Mouse (Mus musculus) neural tube, embryonic 14.5 days (tissue): Measurements from ENCODE around the gene Ddah1. TPM values are rescaled to one million over a fixed set of nuclear protein-coding genes. Genes with fewer than 3 reads are reported as not detected.

Source experiments
- ATAC-seq: fragments of 200-750 bp; cut with Nextera tagmentation; 2 replicates; pipeline ENCODE4 v1.8.0; 2017; ENCODE audit warnings: low read depth, mild to moderate bottlenecking, moderate TSS enrichment, moderate library complexity
- H3K27ac ChIP-seq: fragments of 300-500 bp; sonication (generic); 2 replicates; pipeline ENCODE4 v1.5.1; 2014; ENCODE audit warnings: low read depth, mild to moderate bottlenecking, control low read depth, low read length, moderate library complexity, mixed read lengths
- H3K27me3 ChIP-seq: fragments of 300-500 bp; sonication (generic); 2 replicates; pipeline ENCODE4 v1.6.1; 2014; ENCODE audit warnings: low read length; ENCODE audit not compliant: control insufficient read depth, insufficient read depth
- H3K36me3 ChIP-seq: fragments of 300-500 bp; sonication (generic); 2 replicates; pipeline ENCODE4 v1.6.1; 2014; ENCODE audit warnings: low read length, mixed read lengths; ENCODE audit not compliant: control insufficient read depth, insufficient read depth
- H3K4me1 ChIP-seq: fragments of 300-500 bp; sonication (generic); 2 replicates; pipeline ENCODE4 v1.6.1; 2014; ENCODE audit warnings: low read length; ENCODE audit not compliant: control insufficient read depth, insufficient read depth
- H3K4me2 ChIP-seq: fragments of 300-500 bp; sonication (generic); 2 replicates; pipeline ENCODE4 v1.6.1; 2014; ENCODE audit warnings: mild to moderate bottlenecking, low read depth, low read length, control low read depth
- H3K4me3 ChIP-seq: fragments of 300-500 bp; sonication (generic); 2 replicates; pipeline ENCODE4 v1.5.1; 2014; ENCODE audit warnings: low read depth, low read length, control low read depth, mixed read lengths
- H3K9ac ChIP-seq: fragments of 300-500 bp; sonication (generic); replicated peaks from 2 replicates; pipeline ENCODE4 v1.6.1; 2014; ENCODE audit warnings: low read depth, mild to moderate bottlenecking, control low read depth, low read length, mixed read lengths
- H3K9me3 ChIP-seq: fragments of 300-500 bp; sonication (generic); 2 replicates; pipeline ENCODE4 v1.6.1; 2016; ENCODE audit warnings: low read length; ENCODE audit not compliant: control insufficient read depth
- WGBS: fragments of 180-500 bp; shearing (Covaris S2); extraction: QIAGEN DNeasy Blood & Tissue Kit; methylation state at CpG from one replicate; pipeline ENCODE4 v1.1.7; 2014; 5-methylcytosine and 5-hydroxymethylcytosine counted together
- polyA plus RNA-seq: library from polyadenylated mRNA; unstranded; fragments of >200 nt; fragmentation: Nextera tagmentation; extraction: Ambion mirVana; gene quantifications from 2 replicates; pipeline ENCODE4 v1.2.1, GENCODE M21; 2014

The Ddah1 gene
- polyA plus RNA-seq, 1 experiment from 2014 or later, result 98.8 TPM

DNA sequence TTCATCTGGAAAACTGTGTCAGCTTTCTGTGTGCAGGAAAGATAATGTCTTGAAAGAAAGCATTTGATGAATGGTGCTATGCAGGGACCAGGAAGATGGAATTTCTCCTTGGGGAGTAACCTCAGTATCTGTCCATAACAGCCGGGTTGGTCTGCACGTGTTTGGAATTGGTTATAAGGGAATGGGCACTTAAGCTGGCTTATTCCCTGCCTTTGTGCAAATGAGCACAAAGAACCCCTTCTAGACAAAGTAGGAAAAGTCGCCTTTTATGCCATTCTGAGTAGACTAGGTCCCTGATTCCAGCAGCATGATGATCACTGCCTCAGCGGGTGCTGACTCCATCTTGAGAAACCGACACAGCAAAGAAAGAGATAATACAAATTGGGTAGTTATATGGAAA is 96.0 kb downstream of the Ddah1 start:
- Histone ChIP-seq H3K4me2 (no peak overlapping the region), H3K9ac (no peak overlapping the region), H3K9me3 (no peaks in the 10 kb centered on the region), H3K27ac (peak overlapping the region; percentile 46), H3K27me3 (no peaks in the 10 kb centered on the region), H3K4me1 (0 out of 2 replicates have a peak, but pooled peaks cover 2% of the 10 kb centered on the region), H3K36me3 (no peaks in the 10 kb centered on the region), H3K4me3 (no peak overlapping the region)
- peak; percentile 57; the same call in 1 of the 2 replicates for ATAC-seq
- 44% methylated on average over 5 of the region's 5 CpGs for WGBS

DNA sequence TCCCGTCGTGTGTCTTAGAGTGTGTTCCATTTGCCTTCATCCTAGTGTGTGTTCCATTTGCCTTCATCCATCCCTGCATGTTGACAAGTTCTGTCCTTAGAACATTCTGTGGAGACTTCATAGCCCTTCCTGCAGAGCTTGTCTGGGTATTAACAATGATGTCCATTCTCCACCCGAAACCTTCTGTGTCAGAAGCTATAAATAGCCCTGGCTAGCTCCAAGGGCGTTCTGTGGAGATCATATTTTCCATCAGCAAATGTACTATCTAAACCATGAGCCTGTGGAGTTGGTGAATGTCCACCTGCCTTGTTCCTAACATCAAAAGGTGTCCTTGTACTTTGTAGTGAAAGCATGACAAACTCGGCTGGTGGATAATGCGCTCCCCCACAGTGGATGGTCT is 96.8 kb downstream of the Ddah1 start:
- Histone ChIP-seq H3K4me2 (no peak overlapping the region), H3K36me3 (no peaks in the 10 kb centered on the region), H3K27me3 (no peaks in the 10 kb centered on the region), H3K27ac (0 out of 2 replicates have a peak overlapping the region, but pooled peaks have one; percentile 46), H3K4me3 (no peak overlapping the region), H3K9me3 (no peaks in the 10 kb centered on the region), H3K4me1 (0 out of 2 replicates have a peak, but pooled peaks cover 2% of the 10 kb centered on the region), H3K9ac (no peak overlapping the region)
- no peak for ATAC-seq
- 90% methylated on average over 6 of the region's 6 CpGs for WGBS

DNA sequence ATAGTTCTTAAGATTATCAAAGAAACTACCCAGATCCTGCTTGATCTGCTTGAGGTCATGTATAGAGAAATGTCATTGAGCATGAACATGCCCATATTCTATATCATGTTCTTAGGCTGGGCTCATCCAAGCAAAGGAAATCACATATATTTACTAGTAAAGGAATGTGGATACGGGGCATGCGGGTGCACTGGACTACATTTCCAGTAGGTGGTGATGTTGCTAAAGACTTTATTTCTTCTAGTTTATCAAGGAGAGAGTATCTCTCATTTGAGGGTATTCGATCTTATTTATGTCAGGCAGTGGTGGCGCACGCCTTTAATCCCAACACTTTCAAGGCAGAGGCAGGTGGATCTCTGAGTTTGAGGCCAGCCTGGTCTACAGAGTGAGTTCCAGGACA is 99.9 kb downstream of the Ddah1 start:
- H3K9me3 ChIP-seq, result no peaks in the 10 kb centered on the region
- no peak for ATAC-seq
- no peaks in the 10 kb centered on the region for H3K27me3 ChIP-seq
- no peak overlapping the region for H3K27ac ChIP-seq
- H3K36me3 ChIP-seq, result no peaks in the 10 kb centered on the region
- H3K4me3 ChIP-seq, result no peak overlapping the region
- 98% methylated on average over 5 of the region's 5 CpGs for WGBS
- H3K4me1 ChIP-seq, result 0 out of 2 replicates have a peak, but pooled peaks cover 2% of the 10 kb centered on the region
- H3K4me2 ChIP-seq, result no peak overlapping the region
- H3K9ac ChIP-seq, result no peak overlapping the region

DNA sequence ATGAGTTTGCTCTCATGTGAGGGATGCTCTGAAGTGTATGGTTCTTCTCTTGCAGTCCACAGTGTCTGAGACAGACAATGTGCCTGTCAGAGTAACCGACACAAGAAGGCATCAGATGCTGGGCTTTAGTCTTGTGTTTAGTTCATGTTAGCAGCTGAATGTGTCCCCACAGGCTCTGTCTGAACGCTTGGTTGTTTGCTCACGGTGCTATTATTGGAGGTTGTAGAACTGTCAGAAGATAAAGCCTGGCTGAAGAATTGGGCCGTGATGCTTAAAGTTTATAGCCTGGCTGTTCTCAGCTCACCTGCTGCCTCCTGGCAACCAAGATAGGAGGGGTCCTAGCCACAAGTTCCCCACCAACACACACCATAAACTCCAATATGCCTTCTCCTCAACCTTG is 104.0 kb downstream of the Ddah1 start:
- no peaks in the 10 kb centered on the region for H3K9me3 ChIP-seq
- no peak overlapping the region for H3K4me3 ChIP-seq
- no peak; the same call in 1 of the 2 replicates for ATAC-seq
- H3K27me3 ChIP-seq, result no peaks in the 10 kb centered on the region
- H3K9ac ChIP-seq, result no peak overlapping the region
- H3K4me1 ChIP-seq, result no peaks in the 10 kb centered on the region
- no peak overlapping the region for H3K4me2 ChIP-seq
- no peak overlapping the region for H3K27ac ChIP-seq
- 8% methylated on average over 4 of the region's 4 CpGs for WGBS
- no peaks in the 10 kb centered on the region for H3K36me3 ChIP-seq

DNA sequence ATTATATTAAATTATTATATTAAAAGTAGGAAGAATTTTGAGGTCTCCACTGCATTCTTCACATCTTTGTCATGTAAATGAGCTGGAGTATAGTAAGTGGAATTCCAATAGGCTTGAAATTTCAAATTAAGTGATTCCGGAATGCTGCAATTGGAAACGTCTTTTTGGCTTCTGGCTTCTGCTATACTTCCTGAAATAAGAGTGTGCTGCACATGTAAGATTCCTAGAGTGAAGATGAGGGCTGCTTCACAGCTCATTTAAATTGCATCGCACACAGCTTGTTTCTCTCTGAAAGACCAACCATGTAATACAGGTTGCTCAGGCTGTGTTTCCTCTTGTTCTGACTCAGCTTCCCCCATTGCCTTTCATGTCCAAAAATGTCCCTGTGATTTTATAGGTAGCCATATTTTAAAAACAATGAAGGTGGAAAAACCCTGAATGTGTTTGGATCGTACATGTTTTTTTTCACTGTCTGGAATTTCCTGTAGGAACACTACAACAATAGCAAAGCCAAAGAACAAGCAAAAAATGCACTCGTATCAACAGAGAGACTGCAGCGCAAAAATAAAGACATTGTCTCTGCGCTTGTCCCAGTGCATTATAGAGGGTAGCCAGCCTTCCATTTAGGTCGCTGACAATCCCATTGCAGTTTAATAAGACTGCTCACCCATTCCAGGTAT is 105.7 kb downstream of the Ddah1 start:
- no peak overlapping the region for H3K4me2 ChIP-seq
- H3K4me1 ChIP-seq, result no peaks in the 10 kb centered on the region
- no peak overlapping the region for H3K27ac ChIP-seq
- no peak for ATAC-seq
- 64% methylated on average over 8 of the region's 8 CpGs for WGBS
- no peaks in the 10 kb centered on the region for H3K27me3 ChIP-seq
- H3K4me3 ChIP-seq, result no peak overlapping the region
- no peaks in the 10 kb centered on the region for H3K36me3 ChIP-seq
- no peaks in the 10 kb centered on the region for H3K9me3 ChIP-seq
- H3K9ac ChIP-seq, result no peak overlapping the region

DNA sequence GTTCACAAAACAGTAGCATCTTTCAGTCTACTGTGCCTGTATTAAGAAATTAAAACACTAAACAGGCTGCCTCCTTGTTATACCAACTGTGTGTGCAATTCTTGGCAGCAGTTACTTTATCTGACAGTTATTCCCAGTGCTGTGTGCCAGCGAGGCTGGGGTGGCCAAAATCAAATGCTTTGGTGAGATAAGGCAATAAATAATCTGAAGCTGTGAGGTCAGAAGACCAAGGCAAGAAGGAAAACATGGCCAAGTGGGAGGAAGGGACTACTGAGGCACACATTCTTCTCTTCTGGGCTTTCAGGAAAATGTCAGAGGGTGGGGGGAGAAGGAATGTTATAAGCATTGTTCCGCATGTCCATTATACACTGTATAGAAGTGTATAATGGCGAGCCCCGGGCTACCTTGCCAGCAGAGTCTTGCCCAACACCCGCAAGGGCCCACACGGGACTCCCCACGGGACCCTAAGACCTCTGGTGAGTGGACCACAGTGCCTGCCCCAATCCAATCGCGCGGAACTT is 106.3 kb downstream of the Ddah1 start:
- no peak overlapping the region for H3K27ac ChIP-seq
- H3K9ac ChIP-seq, result no peak overlapping the region
- no peaks in the 10 kb centered on the region for H3K27me3 ChIP-seq
- no peaks in the 10 kb centered on the region for H3K9me3 ChIP-seq
- WGBS, result 79% methylated on average over 7 of the region's 10 CpGs
- no peak overlapping the region for H3K4me3 ChIP-seq
- no peaks in the 10 kb centered on the region for H3K36me3 ChIP-seq
- no peak for ATAC-seq
- H3K4me1 ChIP-seq, result no peaks in the 10 kb centered on the region
- no peak overlapping the region for H3K4me2 ChIP-seq

DNA sequence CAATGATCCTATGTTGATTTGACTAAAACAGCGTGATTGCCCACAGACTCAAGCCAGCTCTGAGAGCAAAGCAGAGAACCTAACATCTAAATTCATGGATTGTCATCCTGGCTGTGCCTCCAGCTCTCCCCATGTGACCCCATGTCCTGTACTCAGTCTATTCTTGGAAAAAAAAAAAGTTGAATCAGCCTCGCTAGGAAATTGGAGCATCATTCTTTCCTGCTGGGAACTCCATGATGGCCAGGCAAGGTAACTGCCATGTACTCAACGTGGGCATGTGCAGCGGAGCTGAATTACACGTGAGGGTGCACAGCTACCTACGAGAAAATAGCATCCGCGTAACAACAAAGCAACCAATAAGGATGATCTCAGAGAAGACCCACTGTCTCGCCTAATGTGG is 114.2 kb downstream of the Ddah1 start:
- no peak overlapping the region for H3K9ac ChIP-seq
- H3K27me3 ChIP-seq, result no peaks in the 10 kb centered on the region
- H3K36me3 ChIP-seq, result no peaks in the 10 kb centered on the region
- WGBS, result 93% methylated on average over 9 of the region's 9 CpGs
- H3K27ac ChIP-seq, result no peak overlapping the region
- ATAC-seq, result no peak
- no peak overlapping the region for H3K4me3 ChIP-seq
- no peak overlapping the region for H3K4me2 ChIP-seq
- no peaks in the 10 kb centered on the region for H3K9me3 ChIP-seq
- H3K4me1 ChIP-seq, result no peaks in the 10 kb centered on the region

DNA sequence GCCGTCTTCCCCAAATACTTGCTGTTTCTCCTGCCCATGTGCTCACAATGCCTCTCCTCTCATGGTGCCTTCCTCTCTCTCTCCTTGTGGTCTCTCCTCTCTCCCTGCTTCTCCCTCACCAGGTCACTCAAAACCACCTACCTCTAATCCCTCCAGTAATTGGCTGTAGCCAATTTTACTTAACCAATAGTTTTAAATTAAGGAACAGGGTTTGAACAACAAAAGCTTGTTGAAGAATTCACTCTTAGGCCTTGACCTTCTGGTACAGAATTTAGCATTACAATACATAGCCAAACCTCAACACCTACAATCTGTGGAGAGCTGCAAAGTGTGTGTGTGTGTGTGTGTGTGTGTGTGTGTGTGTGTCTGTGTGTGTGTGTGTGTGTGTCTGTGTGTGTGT is 114.8 kb downstream of the Ddah1 start:
- Histone ChIP-seq H3K36me3 (no peaks in the 10 kb centered on the region), H3K9ac (no peak overlapping the region), H3K27me3 (no peaks in the 10 kb centered on the region), H3K27ac (no peak overlapping the region), H3K4me3 (no peak overlapping the region), H3K4me1 (no peaks in the 10 kb centered on the region), H3K9me3 (no peaks in the 10 kb centered on the region), H3K4me2 (no peak overlapping the region)
- 83% methylated on average over 1 of the region's 1 CpGs for WGBS
- no peak for ATAC-seq

DNA sequence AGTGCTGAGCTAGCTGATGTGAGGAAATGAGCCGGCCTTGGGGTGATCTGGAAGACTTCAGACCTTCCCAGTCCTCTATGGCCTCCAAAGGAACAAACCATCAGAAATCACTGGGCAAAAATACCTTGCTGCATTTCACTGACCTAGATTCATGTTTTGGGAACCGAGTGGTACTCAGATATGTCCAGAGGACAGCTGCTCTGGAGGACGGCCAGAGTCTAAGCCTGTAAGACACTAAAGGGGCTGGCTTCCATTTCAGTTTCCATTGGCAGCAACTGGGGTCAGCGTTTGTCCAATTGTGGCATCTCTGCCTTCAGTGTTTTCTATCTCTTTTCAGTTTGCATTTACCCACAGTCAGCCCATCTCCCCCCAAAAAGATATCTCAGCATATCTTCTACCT is 115.7 kb downstream of the Ddah1 start:
- Histone ChIP-seq H3K27ac (no peak overlapping the region), H3K4me3 (no peak overlapping the region), H3K4me2 (no peak overlapping the region), H3K27me3 (no peaks in the 10 kb centered on the region), H3K9ac (no peak overlapping the region), H3K36me3 (no peaks in the 10 kb centered on the region), H3K4me1 (no peaks in the 10 kb centered on the region), H3K9me3 (no peaks in the 10 kb centered on the region)
- no peak for ATAC-seq
- WGBS, result 88% methylated on average over 4 of the region's 4 CpGs
